Mouse (Mus musculus): ENCODE measurements around the gene Enpp1.

Enpp1 gene

DNA sequence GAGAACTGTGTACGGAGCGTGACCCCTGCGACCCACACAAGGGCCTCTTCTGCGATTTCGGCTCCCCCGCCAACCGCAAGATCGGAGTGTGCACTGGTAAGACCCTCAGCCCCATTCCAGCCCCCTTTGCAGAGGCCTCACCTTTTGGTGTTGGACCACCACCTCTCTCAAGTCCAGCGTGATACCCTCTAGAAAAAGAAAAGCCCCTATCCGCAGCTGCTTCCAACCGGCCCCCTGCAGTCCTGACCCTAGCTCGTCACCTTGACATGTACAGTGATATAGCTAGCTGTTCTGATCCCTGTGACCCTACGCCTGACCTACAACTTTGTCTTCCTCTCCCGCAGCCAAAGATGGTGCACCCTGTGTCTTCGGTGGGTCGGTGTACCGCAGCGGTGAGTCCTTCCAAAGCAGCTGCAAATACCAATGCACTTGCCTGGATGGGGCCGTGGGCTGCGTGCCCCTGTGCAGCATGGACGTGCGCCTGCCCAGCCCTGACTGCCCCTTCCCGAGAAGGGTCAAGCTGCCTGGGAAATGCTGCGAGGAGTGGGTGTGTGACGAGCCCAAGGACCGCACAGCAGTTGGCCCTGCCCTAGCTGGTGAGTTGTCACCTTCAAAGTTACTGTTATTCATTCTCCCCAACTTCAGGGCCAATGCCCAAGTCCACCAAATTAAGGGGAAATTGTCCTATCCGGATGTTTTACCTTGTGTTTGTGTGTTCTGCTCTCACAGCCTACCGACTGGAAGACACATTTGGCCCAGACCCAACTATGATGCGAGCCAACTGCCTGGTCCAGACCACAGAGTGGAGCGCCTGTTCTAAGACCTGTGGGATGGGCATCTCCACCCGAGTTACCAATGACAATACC lies 115.7 kb downstream of the Enpp1 start:
- DNase-seq (ENCODE audit: low spot score): peak; percentile 26

DNA sequence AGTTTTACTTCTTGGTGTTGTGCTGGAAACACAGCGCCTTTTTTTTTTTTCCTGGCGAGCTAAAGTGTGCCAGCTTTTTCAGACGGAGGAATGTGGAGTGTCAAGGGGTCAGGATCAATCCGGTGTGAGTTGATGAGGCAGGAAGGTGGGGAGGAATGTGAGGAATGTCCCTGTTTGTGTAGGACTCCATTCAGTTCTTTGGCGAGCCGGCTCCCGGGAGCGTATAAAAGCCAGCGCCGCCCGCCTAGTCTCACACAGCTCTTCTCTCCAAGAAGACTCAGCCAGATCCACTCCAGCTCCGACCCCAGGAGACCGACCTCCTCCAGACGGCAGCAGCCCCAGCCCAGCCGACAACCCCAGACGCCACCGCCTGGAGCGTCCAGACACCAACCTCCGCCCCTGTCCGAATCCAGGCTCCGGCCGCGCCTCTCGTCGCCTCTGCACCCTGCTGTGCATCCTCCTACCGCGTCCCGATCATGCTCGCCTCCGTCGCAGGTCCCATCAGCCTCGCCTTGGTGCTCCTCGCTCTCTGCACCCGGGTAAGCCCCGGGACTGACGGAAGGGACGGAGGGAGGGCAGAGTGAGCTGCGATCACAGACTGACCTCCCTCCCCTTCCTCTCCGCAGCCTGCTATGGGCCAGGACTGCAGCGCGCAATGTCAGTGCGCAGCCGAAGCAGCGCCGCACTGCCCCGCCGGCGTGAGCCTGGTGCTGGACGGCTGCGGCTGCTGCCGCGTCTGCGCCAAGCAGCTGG lies 116.5 kb downstream of the Enpp1 start, which contains the start of gene Ccn2:
Gene Ccn2 (plus strand): TSS at position 193 of the 753 bp plus-strand sequence.
- DNase-seq (ENCODE audit: low spot score): peak; percentile 91

DNA sequence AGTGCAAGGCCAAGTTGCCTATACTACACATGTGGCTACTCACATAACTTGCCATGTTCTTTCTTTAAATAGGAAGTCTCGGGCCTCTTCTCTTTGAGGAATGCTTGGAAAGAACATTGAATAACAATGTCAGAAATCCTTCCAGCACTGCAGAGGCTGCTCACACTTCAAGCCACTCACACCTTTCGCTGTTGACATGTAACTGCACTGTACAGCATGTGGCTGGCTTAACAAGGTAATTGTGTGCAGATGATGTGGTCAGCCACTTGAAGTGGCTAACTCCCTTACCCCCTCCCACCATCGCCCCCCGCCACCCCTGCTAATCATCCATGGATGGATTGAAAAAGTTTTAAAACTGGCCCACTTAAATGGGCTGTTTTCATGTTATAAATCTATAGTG lies 118.4 kb downstream of the Enpp1 start:
- DNase-seq (ENCODE audit: low spot score): no peak

DNA sequence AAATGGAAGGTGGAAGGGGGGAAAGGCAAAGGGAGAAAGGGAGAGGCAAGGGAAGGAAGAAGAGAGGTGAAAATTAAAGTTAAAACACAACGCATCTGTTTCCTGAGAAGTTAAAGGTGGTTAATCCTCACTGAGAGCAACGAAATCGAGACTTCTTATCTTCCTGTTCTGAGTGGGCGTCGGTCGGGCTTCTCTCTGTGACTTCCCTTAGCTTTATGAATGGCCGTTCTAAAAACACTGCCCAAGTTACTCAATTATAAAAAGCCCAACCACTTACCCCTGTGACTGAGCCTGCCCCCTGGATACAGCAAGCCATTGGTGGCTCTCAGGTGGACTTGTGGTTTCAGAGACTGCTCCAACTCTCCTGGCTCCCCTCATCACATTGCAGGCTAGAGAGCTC lies 119.0 kb downstream of the Enpp1 start:
- DNase-seq (ENCODE audit: low spot score): no peak

DNA sequence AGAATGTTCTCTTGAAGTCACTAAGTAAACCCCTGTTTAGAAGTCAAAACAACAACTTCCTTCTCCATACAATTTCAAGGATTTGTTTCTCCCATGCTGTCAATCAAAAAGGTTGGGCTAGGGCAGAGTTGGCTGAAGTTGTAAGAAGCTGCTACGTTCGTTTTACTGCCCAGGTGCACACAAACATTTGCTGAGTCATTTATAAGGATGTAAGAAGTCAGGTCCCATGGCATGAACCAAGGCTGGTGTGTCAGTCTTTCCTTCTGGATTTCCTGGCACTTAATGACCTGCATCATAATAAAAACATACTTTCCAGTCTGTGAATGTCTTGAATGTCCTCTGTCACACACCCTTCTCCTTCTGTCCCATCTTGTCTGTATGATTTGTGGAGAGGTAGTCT lies 119.6 kb downstream of the Enpp1 start:
- no peak for DNase-seq (ENCODE audit: low spot score)

DNA sequence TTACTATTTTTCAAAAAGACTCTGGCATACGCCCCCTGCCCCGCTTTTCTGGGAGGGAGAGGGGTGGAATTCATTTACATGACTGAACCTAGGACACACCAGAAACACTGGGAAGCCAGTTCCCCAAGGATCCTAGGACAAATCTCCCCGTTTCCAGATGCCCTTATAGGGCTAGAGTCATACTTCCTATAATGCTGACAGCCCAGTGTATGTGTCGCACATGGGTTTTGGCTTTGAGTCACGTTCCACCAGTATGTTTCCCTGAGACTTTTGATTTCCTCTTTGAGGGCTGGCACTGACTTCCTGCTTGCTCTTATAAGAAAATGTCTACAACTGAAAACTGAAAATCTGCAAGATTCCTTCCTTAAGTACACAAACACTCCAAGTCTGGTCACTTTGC lies 120.2 kb downstream of the Enpp1 start:
- DNase-seq (ENCODE audit: low spot score): no peak

DNA sequence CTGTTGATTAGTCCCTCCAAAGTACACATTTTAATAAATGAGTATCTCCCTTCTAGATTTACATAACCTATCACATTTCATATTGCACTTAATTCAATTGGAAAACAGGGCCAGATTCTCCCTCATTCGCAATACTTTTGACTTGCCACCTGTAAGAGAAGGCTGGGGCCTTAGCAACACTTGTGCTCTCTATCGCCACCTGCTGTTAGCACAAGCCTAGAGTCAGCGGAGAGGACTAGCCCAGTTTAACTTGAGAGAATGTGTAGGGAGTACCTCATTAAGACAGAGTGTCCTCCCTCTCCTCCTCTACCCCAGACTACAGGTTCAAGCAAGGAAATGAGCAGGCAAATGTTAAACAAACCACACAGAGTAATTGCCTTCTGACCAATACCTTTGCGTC lies 120.8 kb downstream of the Enpp1 start:
- peak; percentile 65 for DNase-seq (ENCODE audit: low spot score)

DNA sequence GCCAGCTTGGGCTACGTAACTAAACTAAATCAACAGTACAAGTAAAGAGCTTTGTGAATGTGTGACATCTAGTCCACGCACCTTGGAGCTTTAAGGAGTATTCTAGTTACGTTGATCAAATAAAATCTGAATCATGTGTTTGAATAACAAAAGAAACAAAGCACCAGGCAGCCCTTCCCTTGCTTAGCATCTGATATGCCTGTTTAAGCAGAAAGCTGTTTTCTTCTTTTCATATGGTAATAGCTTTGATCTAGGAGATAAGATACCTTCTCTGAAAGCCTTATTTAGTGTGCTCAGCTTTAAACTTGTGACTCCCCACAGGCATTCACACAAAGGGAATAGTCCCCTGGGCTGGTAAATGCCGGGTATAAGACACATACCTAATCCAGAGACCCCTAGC lies 121.4 kb downstream of the Enpp1 start:
- no peak for DNase-seq (ENCODE audit: low spot score)

DNA sequence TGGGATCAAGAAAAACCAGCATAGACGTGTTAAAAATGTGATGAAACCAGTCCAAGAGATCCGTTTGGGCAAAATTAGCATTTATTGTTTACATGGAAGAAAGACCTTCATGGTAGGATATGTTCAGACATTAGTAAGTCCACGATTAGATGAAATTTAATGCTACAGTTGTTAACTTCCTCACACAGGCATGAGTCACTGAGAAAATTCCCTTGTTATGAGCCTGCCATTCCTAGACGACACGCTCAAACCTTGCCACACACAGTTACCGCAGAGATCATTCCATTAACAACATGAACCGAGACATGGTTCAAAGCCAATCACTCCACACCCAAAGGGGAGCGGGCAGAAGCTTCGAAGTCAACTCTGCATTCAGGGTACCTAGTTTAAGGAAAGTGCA lies 122.7 kb downstream of the Enpp1 start:
- no peak for DNase-seq (ENCODE audit: low spot score)

DNA sequence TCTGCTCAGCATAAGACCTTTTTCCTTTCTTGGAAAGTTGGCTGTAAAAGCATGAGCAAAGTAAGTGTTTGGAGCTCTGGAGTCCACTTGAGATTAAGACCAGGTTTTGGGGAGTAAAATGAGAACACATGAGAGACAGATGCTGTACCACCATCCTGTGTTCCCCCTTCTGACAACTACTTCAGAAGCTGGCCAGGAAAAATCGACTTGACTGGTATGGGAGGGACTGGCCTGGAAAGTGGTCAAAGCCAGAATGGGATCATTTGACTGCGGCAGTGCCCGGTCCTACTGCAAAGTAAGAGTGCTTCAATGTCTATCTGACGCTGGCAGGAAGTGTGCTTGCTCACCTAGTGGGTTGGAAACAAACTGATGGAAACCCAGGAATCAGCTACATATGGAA lies 123.1 kb downstream of the Enpp1 start:
- DNase-seq (ENCODE audit: low spot score): no peak

Data from yolk sac, embryonic 10.5 days (tissue).